Mouse (Mus musculus): Measurements from ENCODE around the gene Cacng7.

Gene Cacng7

GRCm38 (mm10) chr7:3345301-3345700 lies 12.5 kb downstream of the Cacng7 start:
- no peak for DNase-seq (ENCODE audit: low spot score in 2 of 2)

GRCm38 (mm10) chr7:3347366-3348287 lies 14.9 kb downstream of the Cacng7 start:
- no peak for DNase-seq (ENCODE audit: low spot score in 2 of 2)

GRCm38 (mm10) chr7:3348326-3348725 lies 15.6 kb downstream of the Cacng7 start:
- DNase-seq (ENCODE audit: low spot score in 2 of 2): no peak

GRCm38 (mm10) chr7:3349775-3350174 lies 17.0 kb downstream of the Cacng7 start:
- DNase-seq (ENCODE audit: low spot score in 2 of 2): no peak

GRCm38 (mm10) chr7:3351536-3351935 lies 18.8 kb downstream of the Cacng7 start:
- DNase-seq (ENCODE audit: low spot score in 2 of 2): no peak

- no peak for DNase-seq (ENCODE audit: low spot score in 2 of 2)
Measured at GRCm38 (mm10) chr7:3354850-3355249, 22.1 kb downstream of the Cacng7 start.

GRCm38 (mm10) chr7:3360678-3361077 lies 27.9 kb downstream of the Cacng7 start:
- no peak for DNase-seq (ENCODE audit: low spot score in 2 of 2)

GRCm38 (mm10) chr7:3365547-3366279 lies 33.0 kb downstream of the Cacng7 start:
- DNase-seq (ENCODE audit: low spot score in 2 of 2): no peak

GRCm38 (mm10) chr7:3366705-3367516 lies 34.2 kb downstream of the Cacng7 start:
- no peak for DNase-seq (ENCODE audit: low spot score in 2 of 2)

- no peak for DNase-seq (ENCODE audit: low spot score in 2 of 2)
Measured at GRCm38 (mm10) chr7:3367569-3367968, 34.8 kb downstream of the Cacng7 start.

GRCm38 (mm10) chr7:3368311-3368710 lies 35.6 kb downstream of the Cacng7 start:
- no peak for DNase-seq (ENCODE audit: low spot score in 2 of 2)

- no peak for DNase-seq (ENCODE audit: low spot score in 2 of 2)
Measured at GRCm38 (mm10) chr7:3369189-3369588, 36.4 kb downstream of the Cacng7 start.

- no peak for DNase-seq (ENCODE audit: low spot score in 2 of 2)
Measured at GRCm38 (mm10) chr7:3370407-3370806, 37.7 kb downstream of the Cacng7 start.

GRCm38 (mm10) chr7:3372376-3372775 lies 39.6 kb downstream of the Cacng7 start:
- DNase-seq (ENCODE audit: low spot score in 2 of 2): no peak

- DNase-seq (ENCODE audit: low spot score in 2 of 2): no peak
Measured at GRCm38 (mm10) chr7:3373754-3374153, 41.0 kb downstream of the Cacng7 start.

GRCm38 (mm10) chr7:3376831-3377230 lies 44.1 kb downstream of the Cacng7 start:
- no peak for DNase-seq (ENCODE audit: low spot score in 2 of 2)

- no peak for DNase-seq (ENCODE audit: low spot score in 2 of 2)
Measured at GRCm38 (mm10) chr7:3382123-3382522, 49.4 kb downstream of the Cacng7 start.

GRCm38 (mm10) chr7:3384807-3385319 lies 52.1 kb downstream of the Cacng7 start:
- no peak for DNase-seq (ENCODE audit: low spot score in 2 of 2)

- no peak for DNase-seq (ENCODE audit: low spot score in 2 of 2)
Measured at GRCm38 (mm10) chr7:3386036-3386730, 53.4 kb downstream of the Cacng7 start.

- no peak for DNase-seq (ENCODE audit: low spot score in 2 of 2)
Measured at GRCm38 (mm10) chr7:3387761-3388160, 55.0 kb downstream of the Cacng7 start.

GRCm38 (mm10) chr7:3388885-3389284 lies 56.1 kb downstream of the Cacng7 start:
- DNase-seq (ENCODE audit: low spot score in 2 of 2): no peak

Data from frontal cortex, postnatal 14 days (tissue).